Mouse (Mus musculus) intestine, postnatal 0 days (tissue): ENCODE data around the gene Gm49373. TPM values are rescaled to one million over a fixed set of nuclear protein-coding genes. Genes with fewer than 3 reads are reported as not detected.

Experiments
- ATAC-seq: fragments of 200-750 bp; cut with Nextera tagmentation; 2 replicates; pipeline ENCODE4 v1.8.0; 2017; ENCODE audit warnings: mild to moderate bottlenecking, moderate TSS enrichment, moderate library complexity
- H3K27ac ChIP-seq: fragments of 300-500 bp; sonication (generic); 2 replicates; pipeline ENCODE4 v1.5.1; 2014; ENCODE audit warnings: mild to moderate bottlenecking, low read depth, low read length, moderate library complexity
- H3K27me3 ChIP-seq: fragments of 300-500 bp; sonication (generic); replicated peaks from 2 replicates; pipeline ENCODE4 v1.6.1; 2014; ENCODE audit warnings: low read length, mixed read lengths; ENCODE audit not compliant: control insufficient read depth, insufficient read depth
- H3K36me3 ChIP-seq: fragments of 300-500 bp; sonication (generic); 2 replicates; pipeline ENCODE4 v1.6.1; 2014; ENCODE audit warnings: mild to moderate bottlenecking, moderate library complexity; ENCODE audit not compliant: control insufficient read depth, insufficient read depth
- H3K4me1 ChIP-seq: fragments of 300-500 bp; sonication (generic); replicated peaks from 2 replicates; pipeline ENCODE4 v1.6.1; 2014; ENCODE audit warnings: antibody characterized with exemption, low read length, mixed read lengths; ENCODE audit not compliant: control insufficient read depth, insufficient read depth
- H3K4me2 ChIP-seq: fragments of 300-500 bp; sonication (generic); replicated peaks from 2 replicates; pipeline ENCODE4 v1.6.1; 2014; ENCODE audit warnings: low read depth, mild to moderate bottlenecking, moderate library complexity
- H3K4me3 ChIP-seq: fragments of 300-500 bp; sonication (generic); 2 replicates; pipeline ENCODE4 v1.5.1; 2014; ENCODE audit warnings: low read depth, low read length
- H3K9ac ChIP-seq: fragments of 300-500 bp; sonication (generic); 2 replicates; pipeline ENCODE4 v1.6.1; 2014; ENCODE audit warnings: mild to moderate bottlenecking, low read depth, low read length
- H3K9me3 ChIP-seq: fragments of 300-500 bp; sonication (generic); 2 replicates; pipeline ENCODE4 v1.6.1; 2016; ENCODE audit warnings: mixed run types; ENCODE audit not compliant: control insufficient read depth
- CTCF ChIP-seq: sonication (generic); IDR thresholded peaks from 2 replicates; pipeline ENCODE4 v1.5.1; 2016; ENCODE audit warnings: low read depth, mild to moderate bottlenecking, control low read depth, antibody characterized with exemption, moderate library complexity
- WGBS: fragments of 180-500 bp; shearing (Covaris S2); extraction: QIAGEN DNeasy Blood & Tissue Kit; methylation state at CpG from one replicate; pipeline ENCODE4 v1.1.7; 2014; 5-methylcytosine and 5-hydroxymethylcytosine counted together
- polyA plus RNA-seq: library from polyadenylated mRNA; unstranded; fragments of >200 nt; fragmentation: Nextera tagmentation; extraction: Ambion mirVana; gene quantifications from 2 replicates; pipeline ENCODE4 v1.2.1, GENCODE M21; 2015

Gene Gm49373
- 0.09 and 0.13 TPM in 2 replicates for polyA plus RNA-seq

DNA sequence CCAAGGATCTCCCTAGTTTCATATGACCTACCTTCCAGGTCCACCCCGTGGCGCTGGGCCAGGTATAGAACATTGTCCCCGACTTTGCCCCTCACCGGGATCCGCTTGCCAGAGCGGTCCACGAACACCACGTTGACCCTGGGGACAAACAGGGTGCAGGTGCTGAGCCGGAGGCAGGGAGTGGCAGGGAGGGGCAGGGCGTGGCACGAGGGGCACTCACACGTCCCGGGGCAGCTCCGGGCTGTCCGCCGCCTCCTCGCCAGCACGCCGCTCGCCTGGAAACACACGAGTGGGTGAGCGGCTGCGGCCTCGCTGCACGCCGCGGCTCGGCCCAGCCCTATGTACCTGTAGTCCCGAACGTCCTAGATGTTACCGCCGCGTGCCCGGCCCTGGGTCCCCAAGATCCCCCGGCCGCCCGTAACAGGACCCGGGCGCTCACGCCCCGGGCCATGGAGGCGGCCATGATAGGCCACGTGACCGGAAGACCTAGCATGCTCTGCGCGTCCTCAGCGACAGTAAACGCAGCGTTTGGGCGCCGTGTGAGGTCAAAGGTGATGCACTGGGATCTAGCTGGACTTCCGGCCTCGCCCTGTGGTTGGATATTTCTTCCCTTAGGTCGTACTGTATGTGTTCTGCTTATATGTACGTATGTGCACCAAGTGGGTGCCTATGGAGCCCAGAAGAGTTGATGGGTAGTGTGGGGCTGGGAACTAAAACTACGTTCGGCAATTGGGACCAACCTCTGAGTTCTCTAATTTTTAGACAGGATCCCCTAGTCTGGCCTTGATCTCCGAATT, at the start of gene Gm49373, which contains the start of gene Fdx1l:
Gene Gm49373 (minus strand): TSS at position 53 of the 797 bp plus-strand sequence.
Gene Fdx1l (minus strand): TSS at position 571 of the 797 bp plus-strand sequence.
- H3K27me3 ChIP-seq, result no peaks in the 10 kb centered on the region
- H3K4me3 ChIP-seq, result peak within 1 kb of the TSS; percentile 57
- ATAC-seq, result peak; percentile 92
- peak within 1 kb of the TSS; percentile 86 for H3K4me2 ChIP-seq
- WGBS, result 2% methylated on average over 58 of the region's 58 CpGs
- H3K36me3 ChIP-seq, result peaks cover 39% of the 10 kb centered on the region
- no peaks in the 10 kb centered on the region for H3K9me3 ChIP-seq
- H3K9ac ChIP-seq, result peak within 1 kb of the TSS; percentile 52
- TF ChIP-seq CTCF, result no peak
- peak within 1 kb of the TSS; percentile 29 for H3K27ac ChIP-seq
- no peaks in the 10 kb centered on the region for H3K4me1 ChIP-seq

DNA sequence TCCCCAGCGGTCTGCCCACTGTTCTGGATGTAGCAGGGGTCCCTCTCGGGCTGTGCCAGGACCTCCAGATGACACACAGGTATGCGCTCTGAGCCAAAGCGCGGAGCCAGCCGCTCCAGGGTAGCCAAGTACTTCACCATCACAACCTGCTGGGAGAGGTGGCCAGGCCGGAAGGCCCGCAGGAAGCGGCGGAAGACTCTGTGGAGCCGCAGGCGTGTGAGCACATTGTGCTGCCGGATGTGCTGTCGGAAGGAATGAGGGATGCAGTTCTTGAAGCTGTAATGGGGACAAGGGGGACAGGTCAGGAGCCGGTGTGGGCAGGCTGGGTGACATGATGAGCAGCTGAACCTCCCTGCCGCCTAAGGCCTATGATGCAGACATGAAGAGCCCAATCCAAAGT, 48.6 kb upstream of the Gm49373 start:
- Histone ChIP-seq H3K4me1 (no peaks in the 10 kb centered on the region), H3K27me3 (no peaks in the 10 kb centered on the region), H3K9ac (no peak overlapping the region), H3K27ac (no peak overlapping the region), H3K36me3 (peaks cover 61% of the 10 kb centered on the region; the same call in 1 of the 2 replicates), H3K9me3 (no peaks in the 10 kb centered on the region), H3K4me3 (no peak overlapping the region), H3K4me2 (no peak overlapping the region)
- WGBS, result 91% methylated on average over 16 of the region's 16 CpGs
- no peak for TF ChIP-seq CTCF
- no peak for ATAC-seq

DNA sequence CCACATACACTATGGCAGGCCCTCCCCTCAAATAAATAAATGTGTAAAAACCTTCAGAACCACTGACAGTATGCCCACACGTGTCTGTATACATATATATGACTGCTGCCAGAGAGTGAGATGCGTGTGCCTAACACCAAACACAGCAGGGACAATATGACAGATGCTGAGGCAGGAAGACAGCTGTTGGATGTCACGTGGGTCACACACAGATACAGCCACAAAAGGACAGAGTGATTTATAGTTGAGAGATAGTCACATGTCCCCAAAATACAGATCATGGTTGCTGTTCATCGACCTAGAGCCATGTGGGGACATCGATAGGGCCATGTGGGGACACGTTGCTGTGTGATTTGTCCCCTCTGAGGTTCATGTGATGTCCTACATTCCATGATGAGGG, 44.2 kb upstream of the Gm49373 start:
- Histone ChIP-seq H3K4me3 (no peak overlapping the region), H3K36me3 (peaks cover 26% of the 10 kb centered on the region; the same call in 1 of the 2 replicates), H3K9ac (no peak overlapping the region), H3K27ac (no peak overlapping the region), H3K9me3 (no peaks in the 10 kb centered on the region), H3K27me3 (no peaks in the 10 kb centered on the region), H3K4me1 (no peaks in the 10 kb centered on the region), H3K4me2 (no peak overlapping the region)
- 76% methylated on average over 6 of the region's 6 CpGs for WGBS
- no peak for TF ChIP-seq CTCF
- ATAC-seq, result no peak

DNA sequence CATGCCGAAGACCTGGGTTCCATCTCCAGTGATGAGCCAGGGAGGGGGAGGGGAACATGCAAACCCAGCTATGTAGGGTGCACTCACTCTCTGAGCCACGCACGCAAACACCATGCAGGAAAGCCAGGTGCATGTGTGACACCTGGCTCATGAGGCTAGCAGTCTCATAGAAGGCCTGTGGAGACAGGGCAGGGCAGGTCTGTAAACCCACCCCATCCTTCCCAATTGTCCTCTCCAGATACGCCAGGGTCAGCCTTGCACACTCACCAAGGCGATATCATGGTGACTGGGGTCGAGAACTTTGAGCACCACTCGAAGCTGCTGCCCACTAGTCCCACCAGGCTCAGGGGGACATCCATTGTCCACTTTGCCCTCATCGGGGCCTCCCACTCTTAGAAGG, 42.2 kb upstream of the Gm49373 start:
- ATAC-seq, result no peak
- 87% methylated on average over 8 of the region's 8 CpGs for WGBS
- H3K9ac ChIP-seq, result no peak overlapping the region
- H3K4me2 ChIP-seq, result no peak overlapping the region
- H3K4me3 ChIP-seq, result no peak overlapping the region
- no peaks in the 10 kb centered on the region for H3K9me3 ChIP-seq
- no peaks in the 10 kb centered on the region for H3K27me3 ChIP-seq
- no peaks in the 10 kb centered on the region for H3K4me1 ChIP-seq
- no peak overlapping the region for H3K27ac ChIP-seq
- peaks cover 11% of the 10 kb centered on the region; the same call in 1 of the 2 replicates for H3K36me3 ChIP-seq
- no peak for TF ChIP-seq CTCF

DNA sequence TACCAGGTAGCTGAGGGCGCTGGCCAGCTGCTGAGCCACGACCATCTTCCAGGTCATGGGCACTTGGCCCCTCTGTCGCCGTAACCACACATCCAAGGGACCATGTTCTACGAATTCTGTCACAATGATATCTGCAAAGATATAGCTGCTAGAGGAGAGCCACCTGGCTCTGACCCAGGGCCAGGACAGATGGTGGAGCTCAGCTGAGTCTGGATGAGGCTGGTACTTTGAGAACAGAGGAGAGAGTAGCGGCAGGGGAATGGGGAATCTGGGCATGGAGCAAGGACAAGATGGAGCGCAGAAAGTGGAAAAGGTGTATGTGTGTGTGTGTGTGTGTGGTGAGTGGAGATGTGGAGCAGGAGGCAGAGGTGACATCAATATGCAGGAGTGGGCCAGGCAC, 41.3 kb upstream of the Gm49373 start:
- H3K27me3 ChIP-seq, result no peaks in the 10 kb centered on the region
- no peaks in the 10 kb centered on the region for H3K9me3 ChIP-seq
- H3K36me3 ChIP-seq, result peaks cover 11% of the 10 kb centered on the region; the same call in 1 of the 2 replicates
- H3K4me1 ChIP-seq, result no peaks in the 10 kb centered on the region
- no peak overlapping the region for H3K27ac ChIP-seq
- H3K4me2 ChIP-seq, result no peak overlapping the region
- TF ChIP-seq CTCF, result no peak
- ATAC-seq, result no peak
- no peak overlapping the region for H3K9ac ChIP-seq
- no peak overlapping the region for H3K4me3 ChIP-seq
- WGBS, result 86% methylated on average over 7 of the region's 7 CpGs

DNA sequence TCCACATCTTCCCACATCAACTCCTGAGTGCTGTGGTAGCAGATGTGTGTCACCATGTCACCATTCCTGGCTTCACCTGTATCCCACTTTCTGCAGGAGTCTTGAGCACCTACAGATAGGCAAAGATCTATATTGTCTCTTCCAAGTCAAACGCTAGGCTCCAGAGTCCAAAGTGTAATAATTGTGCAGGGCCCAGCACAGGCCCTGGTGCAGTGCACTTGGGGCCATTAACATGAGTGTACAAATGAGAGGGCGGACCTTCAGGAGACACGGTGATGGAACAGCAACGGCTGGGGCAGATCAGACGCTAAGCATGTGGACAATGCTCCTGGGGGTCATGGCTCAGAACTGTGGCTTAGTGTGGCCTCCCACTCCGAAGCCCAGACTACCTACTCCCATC, 40.9 kb upstream of the Gm49373 start:
- Histone ChIP-seq H3K4me2 (no peak overlapping the region), H3K36me3 (peaks cover 11% of the 10 kb centered on the region; the same call in 1 of the 2 replicates), H3K27me3 (no peaks in the 10 kb centered on the region), H3K9me3 (no peaks in the 10 kb centered on the region), H3K9ac (no peak overlapping the region), H3K4me1 (no peaks in the 10 kb centered on the region), H3K4me3 (no peak overlapping the region), H3K27ac (no peak overlapping the region)
- 54% methylated on average over 6 of the region's 6 CpGs for WGBS
- ATAC-seq, result peak; percentile 74
- TF ChIP-seq CTCF, result no peak
